Mouse (Mus musculus) urinary bladder, postnatal 14 days (tissue): ENCODE results near the gene Jpt2.

Experiments
- DNase-seq: peaks from one replicate; pipeline ENCODE4 v3.0.0; 2021; ENCODE audit warnings: low spot score

Gene Jpt2

DNA sequence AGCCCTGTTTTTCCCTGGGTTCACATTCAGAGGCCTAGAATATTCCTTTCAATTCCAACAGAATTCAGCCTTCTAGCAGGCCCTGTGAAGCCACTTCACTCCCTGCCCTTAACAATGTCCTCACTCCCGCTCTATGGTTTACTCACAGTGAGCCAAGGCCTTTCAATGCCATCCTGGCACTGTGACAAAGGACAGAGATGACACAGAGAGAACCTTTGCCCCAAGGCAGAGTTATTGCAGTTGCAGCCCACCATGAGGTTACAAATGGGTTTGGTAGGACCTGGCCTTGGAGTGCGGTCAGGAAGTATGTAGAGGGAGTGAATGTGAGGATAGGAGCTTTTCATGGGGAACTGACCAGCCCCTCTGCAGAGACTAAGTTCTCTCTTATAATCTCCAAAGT, 52.9 kb downstream of the Jpt2 start:
- DNase-seq, result no peak

DNA sequence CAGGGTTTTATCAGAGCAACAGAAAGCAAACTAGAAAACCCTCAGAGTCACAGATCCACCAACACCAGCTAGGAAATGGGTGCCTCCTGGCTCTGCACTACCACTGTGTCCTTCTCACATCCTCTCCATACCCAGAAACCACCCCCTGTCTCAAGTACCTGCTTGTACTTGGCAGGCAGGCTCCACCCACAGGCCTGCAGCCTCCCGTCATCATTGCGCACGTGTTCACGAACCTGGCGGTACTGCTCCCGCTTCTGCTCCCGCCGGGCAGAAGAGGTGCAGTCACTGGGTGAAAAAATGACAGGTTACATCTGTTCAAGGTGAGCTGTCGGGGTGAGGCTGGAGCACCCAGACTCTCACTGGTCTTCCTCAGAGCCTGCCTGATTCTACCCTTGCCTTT, 56.7 kb downstream of the Jpt2 start:
- DNase-seq, result no peak

DNA sequence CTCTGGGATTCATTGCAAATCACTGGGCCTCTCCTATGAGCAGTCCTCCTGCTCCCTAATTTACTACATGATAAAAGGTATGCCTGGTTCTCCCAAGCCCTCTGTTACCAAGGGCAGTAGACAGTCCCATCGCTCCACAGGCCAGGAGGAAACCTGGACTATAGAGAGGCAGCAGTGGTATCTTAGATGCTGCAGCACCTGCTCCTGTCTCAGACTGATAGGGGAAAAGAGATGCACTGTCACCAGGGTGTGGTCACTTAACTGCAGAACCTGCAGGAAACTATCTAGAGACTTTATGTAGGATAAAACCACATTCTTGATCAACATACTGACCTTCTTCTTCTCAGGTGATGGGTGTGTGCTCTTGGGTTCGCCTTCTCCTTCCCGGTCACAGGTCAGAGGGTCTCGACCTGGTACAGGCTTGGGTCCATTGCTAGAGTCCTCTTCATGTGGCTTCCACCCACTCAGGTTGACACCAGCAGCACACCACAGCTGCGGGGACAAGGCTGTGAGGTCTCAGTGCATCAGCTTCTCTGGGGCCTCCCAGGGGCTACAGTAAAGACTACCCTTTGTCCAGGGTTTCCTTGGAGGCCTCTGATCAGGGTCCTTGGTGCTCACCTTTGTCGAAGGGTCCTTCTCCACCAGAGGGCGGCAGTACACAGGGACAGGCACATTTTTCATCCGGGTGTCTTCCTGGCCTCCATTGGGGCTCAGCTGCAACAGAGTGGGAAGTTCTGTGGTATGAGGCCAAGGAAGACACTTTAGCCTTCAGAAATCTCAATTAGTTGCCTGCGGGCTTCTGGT, 57.6 kb downstream of the Jpt2 start:
- no peak for DNase-seq

DNA sequence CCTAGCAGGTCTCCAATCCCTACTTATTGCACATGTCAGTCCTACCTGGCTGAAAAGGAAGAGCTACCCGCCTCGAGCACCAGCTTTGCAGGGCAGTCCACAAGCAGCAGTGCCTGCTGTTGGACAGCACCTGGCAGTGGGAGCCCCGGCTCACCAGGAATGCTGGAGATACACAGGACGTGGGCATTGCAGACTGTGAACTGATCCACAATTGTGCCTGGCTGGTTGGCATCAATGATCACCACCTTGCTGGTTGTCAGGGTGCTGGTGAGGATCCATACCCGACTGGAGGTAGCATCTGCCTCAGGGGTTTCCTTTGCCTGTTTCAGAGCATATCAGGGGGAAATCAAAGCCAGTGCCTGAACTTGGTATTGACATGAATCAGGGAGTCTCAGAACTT, 58.4 kb downstream of the Jpt2 start:
- no peak for DNase-seq

DNA sequence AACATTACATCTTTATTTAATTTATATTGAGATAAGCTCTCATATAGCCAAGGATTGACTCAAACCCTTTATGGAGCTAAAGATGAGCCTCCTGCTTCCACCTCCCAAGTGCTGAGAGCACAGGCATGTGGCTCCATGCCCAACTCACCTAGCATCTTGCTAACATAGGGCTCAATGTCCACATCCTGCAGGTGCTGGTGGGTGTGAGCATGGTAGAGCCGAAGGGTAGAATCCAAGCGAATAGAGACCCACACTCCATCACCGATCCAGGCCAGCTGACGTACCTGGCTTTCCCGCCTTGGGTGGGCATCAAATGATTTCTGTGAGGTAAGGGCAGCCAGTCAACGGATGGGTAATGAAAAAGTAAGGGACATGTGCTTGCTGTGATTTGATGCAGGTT, 60.5 kb downstream of the Jpt2 start:
- DNase-seq, result no peak

DNA sequence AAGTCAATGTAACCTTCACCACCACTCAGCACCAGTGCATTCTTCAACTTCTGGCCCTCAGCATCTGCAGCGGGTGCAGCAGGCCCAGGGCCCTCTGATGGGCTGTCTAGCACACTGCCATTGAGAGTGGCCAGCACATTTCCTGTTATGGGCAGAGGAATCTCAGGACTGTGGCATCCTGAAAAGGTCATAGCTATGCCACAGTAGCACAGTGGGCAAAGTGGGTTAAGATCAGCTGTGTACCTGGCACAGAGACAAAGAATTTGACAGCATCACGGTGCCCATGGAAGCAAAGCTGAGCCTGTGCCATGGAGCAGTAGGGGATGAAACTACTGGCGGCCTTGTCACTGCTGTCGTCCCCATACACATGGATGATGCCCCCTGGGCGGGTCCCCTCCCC, 61.3 kb downstream of the Jpt2 start:
- no peak for DNase-seq

DNA sequence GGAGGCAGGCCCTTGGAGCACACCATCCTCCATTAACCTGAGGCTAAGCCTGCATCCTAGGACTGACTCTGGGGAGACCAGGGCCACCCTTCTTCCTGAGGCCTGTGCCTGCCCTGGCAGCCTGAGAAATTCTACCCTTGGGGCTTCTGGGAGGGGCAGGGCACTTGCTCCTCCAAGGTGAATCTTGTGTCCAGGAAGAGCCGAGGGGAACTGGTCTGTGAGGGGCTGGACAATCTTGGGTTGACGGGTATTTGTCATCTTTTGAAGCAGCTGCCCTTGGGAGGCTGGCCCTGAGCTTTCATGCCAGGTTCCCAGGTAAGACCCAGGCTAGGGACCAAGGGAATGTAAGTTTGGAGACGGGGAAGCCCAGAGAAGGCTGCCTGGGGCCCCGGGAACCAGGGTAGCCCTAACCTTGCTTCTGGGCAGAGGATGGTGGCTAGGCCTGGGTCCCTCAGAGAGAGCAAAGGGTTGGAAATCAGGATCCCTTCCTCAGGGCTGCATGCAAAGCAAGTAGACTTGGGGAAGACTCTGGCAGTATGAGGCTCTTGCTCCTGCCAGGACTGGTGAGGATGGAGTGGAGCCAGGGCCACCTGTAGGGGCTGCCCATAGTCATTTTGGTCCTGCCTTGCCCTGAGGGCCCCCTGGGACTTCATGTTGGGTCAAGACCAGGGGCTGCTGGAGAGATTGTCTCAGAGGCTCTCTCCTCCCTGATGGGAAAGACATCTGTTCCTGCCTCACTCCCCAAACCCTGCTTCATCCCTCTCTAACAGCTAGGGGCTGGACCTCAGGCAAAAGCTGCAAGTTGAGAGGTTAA, 62.2 kb downstream of the Jpt2 start:
- DNase-seq, result no peak

DNA sequence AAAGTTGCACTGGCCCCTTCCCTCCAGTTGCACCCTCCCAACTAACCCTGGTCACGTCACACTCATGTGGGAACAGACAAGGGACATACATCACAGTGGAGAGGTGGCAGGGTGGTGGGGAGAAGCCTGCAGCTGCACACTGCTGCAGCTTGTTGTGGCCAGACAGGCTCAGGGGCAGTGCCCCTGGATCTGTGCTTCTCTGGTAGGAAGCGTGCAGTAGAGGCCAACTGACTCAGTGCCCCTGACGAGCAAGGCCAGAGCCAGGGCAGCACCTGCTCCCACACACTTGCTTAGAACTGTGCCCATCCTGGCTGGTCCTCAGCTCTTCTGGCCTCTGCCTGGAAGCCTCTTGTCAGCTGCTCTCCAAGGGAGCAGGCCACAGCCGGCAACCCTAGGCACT, 62.9 kb downstream of the Jpt2 start:
- no peak for DNase-seq

DNA sequence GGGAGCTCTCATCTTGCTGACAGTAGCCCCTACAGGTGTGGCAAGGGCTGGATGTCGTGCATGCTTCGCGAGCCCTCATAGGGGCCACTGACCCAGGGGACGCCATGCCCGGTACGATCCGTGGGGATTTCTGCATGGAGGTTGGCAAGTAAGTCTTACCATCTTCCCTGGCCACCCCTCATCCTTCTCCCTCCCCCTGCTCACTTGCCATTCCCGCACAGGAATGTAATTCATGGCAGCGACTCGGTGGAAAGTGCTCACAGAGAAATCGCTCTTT, 63.6 kb downstream of the Jpt2 start:
- DNase-seq, result no peak

DNA sequence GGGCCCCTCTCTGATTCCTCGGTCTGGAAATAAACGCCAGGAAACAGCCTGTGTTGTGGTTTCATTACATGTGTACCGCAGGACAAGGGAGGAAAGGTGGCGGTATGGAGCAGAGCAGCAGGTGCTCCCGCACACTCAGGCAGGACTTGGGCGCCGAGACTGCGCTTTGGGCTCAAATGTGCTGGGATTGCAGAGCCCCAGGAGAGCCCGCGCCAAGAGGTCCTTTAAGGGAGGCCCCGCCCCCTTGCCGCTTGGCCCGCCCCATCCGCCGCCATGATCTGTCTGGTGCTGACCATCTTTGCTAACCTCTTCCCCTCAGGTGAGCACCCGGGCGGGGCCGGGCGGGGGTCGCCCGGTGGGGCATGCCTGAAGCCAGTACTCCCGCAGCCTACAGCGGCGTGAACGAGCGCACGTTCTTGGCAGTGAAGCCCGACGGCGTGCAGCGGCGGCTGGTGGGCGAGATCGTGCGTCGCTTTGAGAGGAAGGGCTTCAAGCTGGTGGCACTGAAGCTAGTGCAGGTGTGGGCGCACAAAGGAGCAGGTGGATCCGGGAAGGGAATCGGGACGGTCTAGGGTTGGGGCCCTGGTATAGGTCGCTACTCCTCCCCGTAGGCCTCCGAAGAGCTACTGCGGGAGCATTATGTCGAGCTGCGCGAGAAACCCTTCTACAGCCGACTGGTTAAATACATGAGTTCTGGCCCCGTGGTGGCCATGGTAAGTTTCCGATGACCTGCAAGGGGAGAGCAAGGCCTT, 64.1 kb downstream of the Jpt2 start, which contains the start of gene Nme3:
TSS of gene Nme3 (plus strand) at position 260 of the 752 bp plus-strand sequence.
- DNase-seq, result peak; percentile 77

DNA sequence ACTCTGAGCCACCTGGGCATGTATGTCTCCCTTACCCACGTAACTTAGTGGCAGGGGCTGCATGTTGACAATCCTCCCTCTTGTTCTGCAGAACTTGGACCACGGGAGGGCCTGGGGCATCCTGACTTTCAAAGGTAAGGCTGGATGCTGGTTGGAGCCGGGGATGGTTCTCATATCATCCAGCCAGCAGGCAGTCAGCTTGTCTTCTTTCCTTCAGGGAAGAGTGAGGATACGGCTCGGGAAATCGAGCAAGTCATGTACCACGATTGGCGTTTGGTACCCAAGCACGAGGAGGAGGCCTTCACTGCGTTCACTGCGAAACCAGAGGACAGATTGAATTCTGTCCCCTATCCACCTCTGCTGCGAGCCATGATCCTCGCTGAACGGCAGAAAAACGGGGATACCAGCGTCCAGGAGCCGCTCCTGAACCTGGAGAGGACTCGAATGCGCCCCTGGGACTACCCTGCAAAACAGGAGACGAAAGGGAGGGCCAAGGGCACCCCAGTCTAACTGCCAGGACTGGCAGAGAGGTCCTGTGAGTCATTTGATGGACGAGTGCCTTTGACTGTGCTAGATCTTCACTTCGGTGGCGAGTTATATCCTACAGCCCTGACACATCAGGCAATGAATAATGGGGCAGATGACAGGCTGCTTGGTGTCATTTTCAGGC, 64.8 kb downstream of the Jpt2 start:
- no peak for DNase-seq

DNA sequence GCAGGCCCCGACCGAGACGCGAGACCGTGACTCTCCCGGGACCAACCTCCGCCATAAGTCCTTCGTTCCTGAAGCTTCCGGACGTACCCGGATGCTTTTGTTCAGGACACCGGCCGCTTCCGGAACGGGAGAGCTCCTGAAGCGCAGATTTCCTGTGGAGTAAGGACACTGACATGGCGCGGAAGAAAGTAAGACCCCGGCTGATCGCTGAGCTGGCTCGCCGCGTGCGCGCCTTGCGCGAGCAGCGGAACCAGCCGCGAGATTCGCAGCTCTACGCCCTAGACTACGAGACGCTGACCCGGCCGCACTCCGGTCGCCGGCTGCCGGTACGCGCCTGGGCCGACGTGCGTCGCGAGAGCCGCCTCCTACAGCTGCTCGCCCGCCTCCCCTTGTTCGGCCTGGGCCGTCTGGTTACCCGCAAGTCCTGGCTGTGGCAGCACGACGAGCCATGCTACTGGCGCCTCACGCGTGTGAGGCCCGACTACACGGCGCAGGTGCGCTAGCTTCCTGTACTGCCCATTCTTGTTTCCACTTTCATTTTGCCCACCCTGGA, 65.4 kb downstream of the Jpt2 start, which contains the start of the genes Eme2 and Mrps34:
TSS of gene Eme2 (minus strand) at position 93 of the 553 bp plus-strand sequence.
TSS of gene Mrps34 (plus strand) at position 122 of the 553 bp plus-strand sequence.
- peak; percentile 84 for DNase-seq

DNA sequence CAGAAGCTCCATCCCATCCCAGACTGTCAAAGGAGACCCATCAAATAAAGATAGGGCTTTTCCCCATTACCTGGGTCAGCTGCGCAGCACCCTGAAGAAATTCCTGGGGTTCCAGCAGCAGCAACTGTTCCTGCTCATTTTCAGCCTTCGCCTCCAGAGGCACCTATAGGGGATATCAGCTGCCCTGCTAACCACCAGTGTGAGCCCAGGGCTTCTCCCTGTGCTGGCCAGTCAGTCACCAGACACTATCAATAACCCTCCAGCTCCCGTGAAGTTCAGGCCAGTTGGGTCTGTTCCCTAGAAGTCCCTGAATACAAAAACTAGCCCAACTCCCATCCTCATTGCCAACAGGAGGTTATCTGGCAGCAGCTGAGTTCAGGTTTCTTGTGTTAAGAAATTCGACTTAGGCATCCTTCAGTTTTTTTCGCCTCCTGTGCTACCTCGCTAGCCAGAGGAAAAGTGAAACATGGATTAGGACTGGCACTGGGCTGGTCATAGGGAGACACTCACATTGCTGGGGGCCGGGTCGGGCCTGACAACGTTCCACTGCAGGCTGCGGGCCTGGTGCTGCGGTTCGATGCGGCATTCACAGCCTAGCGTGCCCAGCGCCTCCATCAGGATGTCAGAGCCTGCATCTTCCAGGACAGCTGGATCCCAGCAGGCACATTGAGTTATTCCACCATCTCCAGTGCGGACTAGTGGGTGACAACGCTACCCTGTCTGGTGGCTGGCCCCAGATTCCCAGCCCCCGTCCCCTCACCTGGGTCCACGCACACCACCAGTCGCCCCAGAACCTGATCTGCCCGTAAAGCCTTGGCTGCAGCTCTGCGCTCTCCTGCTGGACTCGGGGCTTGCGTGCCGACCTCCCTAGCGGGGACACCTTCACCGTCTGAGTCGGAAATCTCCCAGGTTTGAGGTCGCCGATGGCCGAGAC, 66.2 kb downstream of the Jpt2 start:
- no peak for DNase-seq

DNA sequence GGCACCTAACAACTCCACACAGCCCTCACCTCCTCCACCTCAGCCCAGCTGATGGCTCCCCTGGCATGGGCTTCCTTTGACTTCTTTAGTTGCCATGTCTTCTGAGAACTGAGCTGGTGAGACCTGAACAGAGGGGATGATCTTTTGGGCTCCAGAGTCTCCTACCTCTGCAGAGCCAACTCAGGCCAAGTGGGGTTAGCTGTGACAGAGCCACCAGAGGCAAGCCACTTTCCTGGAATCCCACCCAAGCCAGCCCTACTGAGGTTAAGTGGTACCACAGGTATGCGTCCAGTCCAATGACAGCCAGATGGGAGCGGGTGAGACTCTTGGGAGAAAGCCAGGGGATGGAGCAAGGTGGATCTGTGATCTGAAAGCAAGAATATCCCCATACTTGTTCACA, 67.2 kb downstream of the Jpt2 start:
- DNase-seq, result no peak

DNA sequence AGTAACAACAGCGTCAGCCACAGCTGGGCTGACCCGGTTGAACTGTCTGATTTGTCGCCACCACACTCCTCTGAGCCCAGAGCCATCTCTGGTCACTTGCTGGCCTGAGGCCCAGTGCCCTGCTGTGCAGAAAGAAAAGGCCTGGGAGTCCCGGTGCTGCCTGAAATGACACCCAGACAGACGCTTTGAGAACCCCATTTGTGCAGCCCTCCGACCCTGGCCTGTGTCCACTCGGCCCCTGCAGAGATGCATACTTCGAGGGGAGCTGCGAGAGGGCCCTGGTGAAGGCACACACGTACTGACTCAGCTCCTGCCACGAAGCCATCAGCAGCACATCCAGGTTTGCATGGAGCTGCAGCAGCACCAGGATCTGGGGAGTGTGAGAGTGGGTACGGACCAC, 67.7 kb downstream of the Jpt2 start:
- no peak for DNase-seq

DNA sequence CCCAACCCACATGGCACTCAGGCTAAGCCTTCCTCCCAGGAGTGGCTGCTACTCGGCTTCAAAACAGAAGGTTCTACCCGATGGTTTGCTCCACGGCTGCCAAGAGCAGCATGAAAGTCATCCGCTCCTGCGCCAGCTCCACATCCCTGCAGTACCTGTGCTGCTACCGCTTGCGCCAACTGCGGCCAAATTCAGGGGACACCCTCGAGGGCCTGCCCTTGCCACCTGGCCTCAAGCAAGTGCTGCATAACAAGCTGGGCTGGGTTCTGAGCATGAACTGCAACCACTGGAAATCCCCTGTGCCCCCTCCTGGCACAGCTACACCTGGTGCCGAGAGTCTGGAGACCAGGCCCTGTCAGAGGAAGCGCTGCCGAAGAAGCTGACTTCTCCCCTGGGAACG, 69.2 kb downstream of the Jpt2 start:
- DNase-seq, result no peak

DNA sequence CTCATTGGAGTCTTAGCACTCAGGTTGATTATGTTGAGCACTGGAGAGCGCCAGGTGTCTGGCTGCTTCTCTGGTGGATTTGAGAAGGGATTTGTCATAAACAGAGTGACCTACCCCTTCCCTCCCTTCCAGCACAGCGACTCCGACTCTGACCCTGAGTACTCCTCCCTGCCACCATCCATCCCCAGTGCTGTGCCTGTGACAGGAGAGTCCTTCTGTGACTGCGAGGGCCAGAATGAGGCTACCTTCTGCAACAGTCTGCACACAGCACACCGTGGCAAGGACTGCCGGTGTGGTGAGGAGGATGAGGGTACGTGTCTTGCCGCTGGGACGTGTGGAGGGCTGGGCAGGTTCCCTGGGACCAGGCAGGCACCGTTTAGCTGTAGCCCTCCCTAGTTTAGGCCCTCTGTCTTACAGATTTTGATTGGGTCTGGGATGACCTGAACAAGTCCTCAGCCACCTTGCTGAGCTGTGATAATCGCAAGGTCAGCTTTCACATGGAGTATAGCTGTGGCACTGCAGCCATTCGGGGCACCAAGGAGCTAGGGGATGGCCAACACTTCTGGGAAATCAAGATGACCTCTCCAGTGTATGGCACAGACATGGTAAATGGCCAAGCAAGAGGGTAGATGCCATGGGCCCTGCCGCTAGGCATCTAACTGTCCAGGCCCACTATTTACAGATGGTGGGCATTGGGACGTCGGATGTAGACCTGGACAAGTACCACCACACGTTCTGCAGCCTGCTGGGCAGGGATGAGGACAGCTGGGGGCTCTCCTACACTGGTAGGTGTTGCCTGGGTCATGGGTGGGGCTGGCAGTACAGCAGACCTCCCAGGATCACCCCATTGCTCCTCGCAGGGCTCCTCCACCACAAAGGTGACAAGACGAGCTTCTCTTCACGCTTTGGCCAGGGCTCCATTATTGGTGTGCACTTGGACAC, 70.1 kb downstream of the Jpt2 start:
- DNase-seq, result no peak

DNA sequence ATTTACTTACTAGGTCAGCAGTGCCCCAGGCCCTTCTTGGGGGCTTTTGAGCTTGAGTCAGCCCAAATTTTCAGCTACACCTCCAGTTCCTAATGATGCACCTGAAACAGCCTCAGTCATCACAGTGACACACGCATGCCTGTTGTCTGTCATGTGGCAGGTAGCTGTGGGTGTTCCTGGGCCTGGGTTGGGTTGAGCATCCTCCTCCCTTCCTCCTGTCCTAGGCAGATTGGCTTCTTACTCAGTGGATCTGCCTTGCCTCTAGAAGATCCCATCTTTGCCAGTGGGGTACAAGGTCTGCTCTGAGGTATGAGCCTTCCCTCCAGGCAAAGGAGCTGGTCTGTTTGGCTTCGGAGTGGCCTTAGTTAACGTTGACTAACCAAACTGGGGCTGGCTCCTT, 71.6 kb downstream of the Jpt2 start:
- DNase-seq, result no peak
